Mouse (Mus musculus): ENCODE results near the gene Camp. TPM values are rescaled to one million over a fixed set of nuclear protein-coding genes. Genes with fewer than 3 reads are reported as not detected.

Gene Camp
- polyA plus RNA-seq (2017; shearing (Covaris generic)): not detected

DNA sequence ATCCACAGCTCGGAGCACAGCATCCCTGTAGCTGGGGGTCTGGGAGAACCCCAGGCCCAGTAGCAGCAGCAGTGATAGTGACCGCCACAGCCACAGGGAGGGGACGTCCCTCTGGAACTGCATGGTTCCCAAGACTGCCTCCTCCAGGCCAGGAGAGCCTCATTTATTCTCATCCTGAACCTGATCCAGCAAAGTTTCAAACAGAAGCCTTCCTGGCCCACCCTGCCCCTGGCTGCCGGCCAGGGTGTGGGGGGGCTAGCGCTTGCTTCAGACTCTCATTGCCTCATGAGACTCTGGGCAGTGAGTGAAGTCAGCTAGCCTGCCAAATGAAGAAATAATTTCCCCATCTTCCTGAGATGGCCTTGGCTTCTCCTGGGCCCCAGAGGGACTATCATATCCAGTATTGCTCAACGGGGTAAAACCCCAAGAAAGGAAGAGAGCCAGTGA, at the start of gene Camp:
Gene Camp (minus strand): TSS at position 306 of the 447 bp plus-strand sequence.

GRCm38 (mm10) chr9:109874797-109875691, 25.6 kb upstream of the Camp start, which contains the start of gene Cdc25a:
Gene Cdc25a (plus strand): TSS chr9:109875579.

DNA sequence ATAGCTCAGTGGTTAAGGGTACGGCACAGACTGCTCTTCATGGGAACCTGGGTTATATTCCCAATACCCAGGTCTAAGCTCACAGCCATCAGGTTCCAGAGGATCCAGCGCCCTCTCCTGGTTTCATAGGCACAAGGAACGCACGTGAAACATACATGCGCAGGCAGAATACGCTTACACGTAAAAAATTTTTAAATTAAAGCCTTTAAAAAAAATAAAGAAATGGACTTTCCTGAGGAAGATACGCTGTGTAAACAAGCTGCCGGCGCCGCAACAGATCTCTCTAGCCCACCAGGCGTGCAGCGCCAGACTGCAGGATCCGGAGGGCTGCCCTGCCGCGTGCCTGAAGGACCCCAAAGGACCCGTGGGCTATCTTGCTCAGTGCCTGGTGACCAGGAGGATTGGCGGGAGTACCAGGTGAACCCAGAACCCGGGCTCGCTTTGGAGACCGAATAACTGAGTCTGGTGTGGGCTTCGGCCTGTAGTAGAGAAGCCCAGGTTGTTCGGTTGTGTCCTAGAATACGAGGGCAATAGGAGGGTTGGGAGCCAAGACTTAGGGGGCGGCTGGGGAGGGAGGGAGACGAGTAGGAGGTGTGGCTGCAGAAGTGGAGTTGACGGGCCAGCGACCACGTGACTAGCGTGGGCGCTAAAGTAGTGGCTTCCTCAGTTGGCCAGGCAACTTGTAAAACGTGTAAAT, 16.9 kb downstream of the Camp start, which contains the start of gene Nme6:
Gene Nme6 (plus strand): TSS at position 359 of the 697 bp plus-strand sequence.

GRCm38 (mm10) chr9:109811980-109812379, 37.4 kb downstream of the Camp start, which contains the start of gene Spink8:
Gene Spink8 (plus strand): TSS chr9:109812280.

Other genes starting within 250 kb of the Camp start
- gene Fbxw24, start 223.6 kb downstream of the Camp start, polyA plus RNA-seq (2017; shearing (Covaris generic)): not detected
- gene Fbxw25, start 185.0 kb downstream of the Camp start, polyA plus RNA-seq (2017; shearing (Covaris generic)): not detected
- not detected for gene Fbxw18, start 146.9 kb downstream of the Camp start, polyA plus RNA-seq (2017; shearing (Covaris generic))
- gene Fbxw26, start 103.5 kb downstream of the Camp start, polyA plus RNA-seq (2017; shearing (Covaris generic)): not detected
- not detected for gene Fbxw27, start 58.9 kb downstream of the Camp start, polyA plus RNA-seq (2017; shearing (Covaris generic))
- not detected for gene Spink8, start 37.3 kb downstream of the Camp start, polyA plus RNA-seq (2017; shearing (Covaris generic))
- 16.8 TPM for gene Nme6, start 16.9 kb downstream of the Camp start, polyA plus RNA-seq (2017; shearing (Covaris generic))
- 9.8 TPM for gene Cdc25a, start 26.0 kb upstream of the Camp start, polyA plus RNA-seq (2017; shearing (Covaris generic))
- 77.7 TPM for gene Map4, start 81.8 kb upstream of the Camp start, polyA plus RNA-seq (2017; shearing (Covaris generic))

All from inflammation-experienced regulatory T-cells, adult 16 weeks (primary cell).